Mouse (Mus musculus): Measurements from ENCODE around the gene Gnao1. TPM values are rescaled to one million over a fixed set of nuclear protein-coding genes. Genes with fewer than 3 reads are reported as not detected.

Gnao1 gene
- total and polyA plus RNA-seq, 2 experiments = under 0.01 to 0.26 TPM

- no peaks in the 10 kb centered on the region for H3K79me2 ChIP-seq (ENCODE audit: control insufficient read depth, insufficient read depth, low read length)
- H3K4me3 ChIP-seq (ENCODE audit: insufficient read depth, low read depth, low read length) = no peak overlapping the region
- TF ChIP-seq POLR2A (IDR thresholded peaks at IDR 0.05; ENCODE audit: extremely low read depth, insufficient read depth, low read length) (no peak), CTCF (IDR thresholded peaks at IDR 0.05; ENCODE audit: low read depth, low read length) (no peak)
- no peak for DNase-seq (ENCODE audit: extremely low read depth, low read depth, low spot score)
- H3K36me3 ChIP-seq (ENCODE audit: control insufficient read depth, insufficient read depth, low read length) = no peaks in the 10 kb centered on the region
- no peaks in the 10 kb centered on the region for H3K4me1 ChIP-seq (ENCODE audit: control insufficient read depth, insufficient read depth, low read length)
- H3K9ac ChIP-seq (ENCODE audit: low read depth, low read length) = no peak overlapping the region
- H3K27ac ChIP-seq (replicated peaks; ENCODE audit: insufficient read depth, low read depth, low read length) = no peak overlapping the region
- WGBS = 83% methylated on average over 2 of the region's 2 CpGs
- H3K27me3 ChIP-seq (ENCODE audit: control insufficient read depth, insufficient read depth, low read length) = no peaks in the 10 kb centered on the region
These were observed 108.8 kb downstream of the Gnao1 start for GRCm38 (mm10) chr8:93918580-93918979.

GRCm38 (mm10) chr8:93919422-93919821 lies 109.7 kb downstream of the Gnao1 start:
- H3K27me3 ChIP-seq (ENCODE audit: control insufficient read depth, insufficient read depth, low read length) = no peaks in the 10 kb centered on the region
- no peaks in the 10 kb centered on the region for H3K36me3 ChIP-seq (ENCODE audit: control insufficient read depth, insufficient read depth, low read length)
- 90% methylated on average over 3 of the region's 3 CpGs for WGBS
- no peak for DNase-seq (ENCODE audit: extremely low read depth, low read depth, low spot score)
- TF ChIP-seq CTCF (IDR thresholded peaks at IDR 0.05; ENCODE audit: low read depth, low read length) = no peak
- TF ChIP-seq POLR2A (IDR thresholded peaks at IDR 0.05; ENCODE audit: extremely low read depth, insufficient read depth, low read length) = no peak
- no peak overlapping the region for H3K27ac ChIP-seq (replicated peaks; ENCODE audit: insufficient read depth, low read depth, low read length)
- no peaks in the 10 kb centered on the region for H3K4me1 ChIP-seq (ENCODE audit: control insufficient read depth, insufficient read depth, low read length)
- H3K4me3 ChIP-seq (ENCODE audit: insufficient read depth, low read depth, low read length) = no peak overlapping the region
- H3K9ac ChIP-seq (ENCODE audit: low read depth, low read length) = no peak overlapping the region
- no peaks in the 10 kb centered on the region for H3K79me2 ChIP-seq (ENCODE audit: control insufficient read depth, insufficient read depth, low read length)

DNA sequence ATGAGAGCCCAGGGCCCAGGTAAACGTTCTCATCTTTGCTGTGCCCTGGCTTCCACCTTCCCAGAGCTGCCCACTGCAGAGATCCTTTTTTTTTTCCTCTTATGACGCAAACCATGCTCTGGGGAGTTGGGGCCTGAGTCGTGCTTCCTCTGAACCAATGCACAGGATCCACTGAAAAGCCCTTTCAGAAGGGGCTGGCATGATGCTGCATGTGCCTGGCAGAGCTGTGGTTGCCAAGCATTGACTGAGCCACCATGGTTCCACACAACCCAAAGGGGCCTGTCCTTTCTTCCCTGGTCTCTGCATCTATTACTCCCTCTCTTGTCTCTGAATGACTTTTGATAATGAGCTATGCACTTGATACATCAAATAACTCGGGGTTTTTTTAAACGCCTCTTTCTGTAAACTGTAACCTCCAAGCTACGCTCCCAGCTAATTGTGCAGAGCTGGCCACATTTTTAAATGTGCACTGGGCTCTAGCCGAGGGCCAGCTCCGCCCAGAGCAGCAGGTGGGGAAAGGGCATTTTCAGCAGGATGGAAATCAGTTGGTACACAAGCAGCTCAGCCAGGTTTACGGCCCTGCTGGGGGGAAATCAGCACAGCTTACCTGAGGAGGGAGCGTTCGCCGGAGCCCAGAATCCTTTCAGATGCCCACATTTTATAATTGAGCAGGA lies 110.3 kb downstream of the Gnao1 start:
- WGBS = 77% methylated on average over 12 of the region's 12 CpGs
- Histone ChIP-seq H3K27me3 (ENCODE audit: control insufficient read depth, insufficient read depth, low read length) (no peaks in the 10 kb centered on the region), H3K9ac (ENCODE audit: low read depth, low read length) (no peak overlapping the region), H3K27ac (replicated peaks; ENCODE audit: insufficient read depth, low read depth, low read length) (no peak overlapping the region), H3K4me1 (ENCODE audit: control insufficient read depth, insufficient read depth, low read length) (no peaks in the 10 kb centered on the region), H3K79me2 (ENCODE audit: control insufficient read depth, insufficient read depth, low read length) (no peaks in the 10 kb centered on the region), H3K4me3 (ENCODE audit: insufficient read depth, low read depth, low read length) (no peak overlapping the region), H3K36me3 (ENCODE audit: control insufficient read depth, insufficient read depth, low read length) (no peaks in the 10 kb centered on the region)
- TF ChIP-seq CTCF (IDR thresholded peaks at IDR 0.05; ENCODE audit: low read depth, low read length) (no peak), POLR2A (IDR thresholded peaks at IDR 0.05; ENCODE audit: extremely low read depth, insufficient read depth, low read length) (no peak)
- no peak for DNase-seq (ENCODE audit: extremely low read depth, low read depth, low spot score)

- Histone ChIP-seq H3K9ac (ENCODE audit: low read depth, low read length) (no peak overlapping the region), H3K4me3 (ENCODE audit: insufficient read depth, low read depth, low read length) (no peak overlapping the region), H3K27ac (replicated peaks; ENCODE audit: insufficient read depth, low read depth, low read length) (no peak overlapping the region), H3K4me1 (ENCODE audit: control insufficient read depth, insufficient read depth, low read length) (no peaks in the 10 kb centered on the region), H3K36me3 (ENCODE audit: control insufficient read depth, insufficient read depth, low read length) (no peaks in the 10 kb centered on the region), H3K79me2 (ENCODE audit: control insufficient read depth, insufficient read depth, low read length) (no peaks in the 10 kb centered on the region), H3K27me3 (ENCODE audit: control insufficient read depth, insufficient read depth, low read length) (no peaks in the 10 kb centered on the region)
- WGBS = 88% methylated on average over 7 of the region's 7 CpGs
- no peak for TF ChIP-seq CTCF (IDR thresholded peaks at IDR 0.05; ENCODE audit: low read depth, low read length)
- TF ChIP-seq POLR2A (IDR thresholded peaks at IDR 0.05; ENCODE audit: extremely low read depth, insufficient read depth, low read length) = no peak
- no peak for DNase-seq (ENCODE audit: extremely low read depth, low read depth, low spot score)
These were observed 110.8 kb downstream of the Gnao1 start for GRCm38 (mm10) chr8:93920590-93920948.

GRCm38 (mm10) chr8:93923897-93924334 lies 114.2 kb downstream of the Gnao1 start:
- H3K4me1 ChIP-seq (ENCODE audit: control insufficient read depth, insufficient read depth, low read length) = no peaks in the 10 kb centered on the region
- H3K36me3 ChIP-seq (ENCODE audit: control insufficient read depth, insufficient read depth, low read length) = no peaks in the 10 kb centered on the region
- TF ChIP-seq CTCF (IDR thresholded peaks at IDR 0.05; ENCODE audit: low read depth, low read length) (no peak), POLR2A (IDR thresholded peaks at IDR 0.05; ENCODE audit: extremely low read depth, insufficient read depth, low read length) (no peak)
- no peak overlapping the region for H3K4me3 ChIP-seq (ENCODE audit: insufficient read depth, low read depth, low read length)
- no peak overlapping the region for H3K27ac ChIP-seq (replicated peaks; ENCODE audit: insufficient read depth, low read depth, low read length)
- DNase-seq (ENCODE audit: extremely low read depth, low read depth, low spot score) = no peak
- no peaks in the 10 kb centered on the region for H3K79me2 ChIP-seq (ENCODE audit: control insufficient read depth, insufficient read depth, low read length)
- H3K27me3 ChIP-seq (ENCODE audit: control insufficient read depth, insufficient read depth, low read length) = no peaks in the 10 kb centered on the region
- WGBS = 74% methylated on average over 7 of the region's 7 CpGs
- no peak overlapping the region for H3K9ac ChIP-seq (ENCODE audit: low read depth, low read length)

GRCm38 (mm10) chr8:93925513-93925912 lies 115.7 kb downstream of the Gnao1 start:
- Histone ChIP-seq H3K9ac (ENCODE audit: low read depth, low read length) (no peak overlapping the region), H3K4me3 (ENCODE audit: insufficient read depth, low read depth, low read length) (no peak overlapping the region), H3K36me3 (ENCODE audit: control insufficient read depth, insufficient read depth, low read length) (no peaks in the 10 kb centered on the region), H3K27ac (replicated peaks; ENCODE audit: insufficient read depth, low read depth, low read length) (no peak overlapping the region), H3K27me3 (ENCODE audit: control insufficient read depth, insufficient read depth, low read length) (no peaks in the 10 kb centered on the region), H3K4me1 (ENCODE audit: control insufficient read depth, insufficient read depth, low read length) (no peaks in the 10 kb centered on the region), H3K79me2 (ENCODE audit: control insufficient read depth, insufficient read depth, low read length) (no peaks in the 10 kb centered on the region)
- WGBS = 66% methylated on average over 3 of the region's 3 CpGs
- no peak for DNase-seq (ENCODE audit: extremely low read depth, low read depth, low spot score)
- no peak for TF ChIP-seq POLR2A (IDR thresholded peaks at IDR 0.05; ENCODE audit: extremely low read depth, insufficient read depth, low read length)
- TF ChIP-seq CTCF (IDR thresholded peaks at IDR 0.05; ENCODE audit: low read depth, low read length) = no peak

Measured in liver, adult 2 months (tissue).